Mouse (Mus musculus): ENCODE results near the gene Abcc12. TPM values are rescaled to one million over a fixed set of nuclear protein-coding genes. Genes with fewer than 3 reads are reported as not detected.

The Abcc12 gene
- polyA plus RNA-seq, 1 experiment from 2014 or later: 0.08 TPM

GRCm38 (mm10) chr8:86597681-86598080, 17.2 kb upstream of the Abcc12 start:
- no peak overlapping the region for H3K4me3 ChIP-seq
- 92% methylated on average over 7 of the region's 7 CpGs for WGBS
- H3K4me1 ChIP-seq (replicated peaks): no peaks in the 10 kb centered on the region
- no peak overlapping the region for H3K4me2 ChIP-seq
- no peaks in the 10 kb centered on the region for H3K9me3 ChIP-seq
- no peaks in the 10 kb centered on the region for H3K27me3 ChIP-seq
- H3K9ac ChIP-seq: no peak overlapping the region
- H3K36me3 ChIP-seq: no peaks in the 10 kb centered on the region
- no peak for ATAC-seq (ENCODE audit: low FRiP score)
- H3K27ac ChIP-seq: no peak overlapping the region

DNA sequence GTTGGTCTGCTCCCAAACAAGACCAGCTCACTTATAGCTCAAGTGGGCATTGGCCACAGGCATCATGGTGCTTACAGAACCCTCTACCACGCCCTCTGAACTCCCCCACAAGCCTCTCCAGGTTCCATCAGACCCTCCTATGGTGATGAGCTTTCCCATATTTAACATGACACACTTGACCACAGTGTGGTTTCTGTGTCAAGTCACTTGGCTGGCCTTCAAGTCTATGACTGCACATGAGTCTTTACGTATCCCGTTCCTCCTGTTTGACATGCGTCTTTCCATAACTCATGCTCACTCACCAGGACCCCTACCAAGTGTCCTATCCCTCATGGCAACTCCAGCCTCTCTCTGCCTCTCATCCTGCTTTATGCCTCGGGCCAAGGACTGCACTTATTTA, 15.2 kb upstream of the Abcc12 start:
- Histone ChIP-seq H3K9ac (no peak overlapping the region), H3K27ac (no peak overlapping the region), H3K27me3 (no peaks in the 10 kb centered on the region), H3K4me2 (no peak overlapping the region), H3K9me3 (no peaks in the 10 kb centered on the region), H3K4me3 (no peak overlapping the region), H3K4me1 (replicated peaks) (no peaks in the 10 kb centered on the region), H3K36me3 (no peaks in the 10 kb centered on the region)
- 91% methylated on average over 5 of the region's 5 CpGs for WGBS
- ATAC-seq (ENCODE audit: low FRiP score): no peak

GRCm38 (mm10) chr8:86594159-86594796, 13.8 kb upstream of the Abcc12 start:
- Histone ChIP-seq H3K9me3 (no peaks in the 10 kb centered on the region), H3K4me1 (replicated peaks) (no peaks in the 10 kb centered on the region), H3K4me2 (no peak overlapping the region), H3K27me3 (no peaks in the 10 kb centered on the region), H3K9ac (no peak overlapping the region), H3K4me3 (no peak overlapping the region), H3K36me3 (no peaks in the 10 kb centered on the region), H3K27ac (no peak overlapping the region)
- WGBS: 85% methylated on average over 3 of the region's 3 CpGs
- ATAC-seq (ENCODE audit: low FRiP score): no peak

DNA sequence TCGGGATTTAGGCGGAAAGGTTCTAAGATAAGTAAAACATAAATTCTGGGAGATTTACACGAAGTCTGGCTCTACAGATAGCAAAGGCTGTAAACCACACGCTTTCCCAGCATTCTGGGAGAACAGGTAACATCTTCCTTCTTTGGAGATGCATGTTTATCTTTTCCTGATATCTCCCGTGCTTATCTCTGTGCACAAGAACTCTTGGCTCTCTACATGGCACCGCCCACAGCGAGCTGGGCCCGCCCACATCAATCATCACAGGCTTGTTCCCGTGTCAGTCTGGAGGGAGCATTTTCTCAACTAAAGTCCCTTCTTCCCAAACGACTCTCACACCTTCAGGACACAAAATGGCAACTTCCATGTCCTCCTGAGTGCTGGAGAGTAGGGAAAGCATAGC, 12.6 kb upstream of the Abcc12 start:
- Histone ChIP-seq H3K4me2 (no peak overlapping the region), H3K9ac (no peak overlapping the region), H3K4me1 (replicated peaks) (no peaks in the 10 kb centered on the region), H3K4me3 (no peak overlapping the region), H3K9me3 (no peaks in the 10 kb centered on the region), H3K27me3 (no peaks in the 10 kb centered on the region), H3K27ac (no peak overlapping the region), H3K36me3 (no peaks in the 10 kb centered on the region)
- no peak for ATAC-seq (ENCODE audit: low FRiP score)
- 76% methylated on average over 10 of the region's 10 CpGs for WGBS

GRCm38 (mm10) chr8:86588338-86588737, 7.9 kb upstream of the Abcc12 start:
- H3K4me3 ChIP-seq: no peak overlapping the region
- 93% methylated on average over 5 of the region's 5 CpGs for WGBS
- no peaks in the 10 kb centered on the region for H3K36me3 ChIP-seq
- H3K9ac ChIP-seq: no peak overlapping the region
- no peaks in the 10 kb centered on the region for H3K27me3 ChIP-seq
- no peak for ATAC-seq (ENCODE audit: low FRiP score)
- H3K9me3 ChIP-seq: no peaks in the 10 kb centered on the region
- no peak overlapping the region for H3K27ac ChIP-seq
- H3K4me1 ChIP-seq (replicated peaks): no peaks in the 10 kb centered on the region
- H3K4me2 ChIP-seq: no peak overlapping the region

- WGBS: 57% methylated on average over 6 of the region's 6 CpGs
- ATAC-seq (ENCODE audit: low FRiP score): no peak
Measured at GRCm38 (mm10) chr8:86586642-86587041, 6.2 kb upstream of the Abcc12 start.

DNA sequence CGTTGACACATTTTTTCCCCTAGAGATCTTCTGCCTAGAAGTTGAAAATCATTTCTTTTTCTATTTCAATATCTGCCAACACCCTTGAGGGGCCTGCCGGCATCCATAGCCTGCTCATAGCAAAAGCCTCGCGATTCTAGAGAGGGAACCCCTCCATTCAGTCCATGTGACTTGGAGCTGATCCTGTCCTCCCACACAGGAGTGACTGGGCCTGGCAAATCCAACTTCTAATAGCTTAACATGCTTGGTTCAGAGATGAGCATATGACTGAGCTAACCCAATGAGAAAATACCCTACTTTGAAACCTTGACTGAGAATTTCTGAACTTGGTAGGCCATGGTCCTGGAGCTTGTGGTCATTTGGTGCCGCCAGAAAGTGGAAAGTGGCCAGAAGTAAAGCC, 5.6 kb upstream of the Abcc12 start:
- no peaks in the 10 kb centered on the region for H3K27me3 ChIP-seq
- ATAC-seq (ENCODE audit: low FRiP score): no peak
- H3K9me3 ChIP-seq: no peaks in the 10 kb centered on the region
- no peaks in the 10 kb centered on the region for H3K36me3 ChIP-seq
- no peak overlapping the region for H3K4me2 ChIP-seq
- H3K27ac ChIP-seq: no peak overlapping the region
- no peak overlapping the region for H3K4me3 ChIP-seq
- WGBS: 47% methylated on average over 5 of the region's 5 CpGs
- no peak overlapping the region for H3K9ac ChIP-seq
- no peaks in the 10 kb centered on the region for H3K4me1 ChIP-seq (replicated peaks)

More at GRCm38 (mm10) chr8:86586642-86587041, 6.2 kb upstream of the Abcc12 start:
- no peaks in the 10 kb centered on the region for H3K27me3 ChIP-seq
- H3K9me3 ChIP-seq: no peaks in the 10 kb centered on the region
- H3K4me2 ChIP-seq: no peak overlapping the region
- no peaks in the 10 kb centered on the region for H3K36me3 ChIP-seq
- no peak overlapping the region for H3K9ac ChIP-seq
- no peak overlapping the region for H3K4me3 ChIP-seq
- H3K27ac ChIP-seq: no peak overlapping the region
- no peaks in the 10 kb centered on the region for H3K4me1 ChIP-seq (replicated peaks)

- Histone ChIP-seq H3K4me2 (peak overlapping the region; percentile 71), H3K9me3 (no peaks in the 10 kb centered on the region), H3K4me3 (peak overlapping the region; percentile 45), H3K36me3 (no peaks in the 10 kb centered on the region), H3K4me1 (replicated peaks) (no peaks in the 10 kb centered on the region), H3K27ac (peak overlapping the region; percentile 70), H3K9ac (peak overlapping the region; percentile 67), H3K27me3 (no peaks in the 10 kb centered on the region)
- ATAC-seq (ENCODE audit: low FRiP score): peak; percentile 79
- 2% methylated on average over 16 of the region's 16 CpGs for WGBS
Measured at GRCm38 (mm10) chr8:86585532-86585931, 5.0 kb upstream of the Abcc12 start.

GRCm38 (mm10) chr8:86585118-86585517, 4.6 kb upstream of the Abcc12 start:
- H3K9me3 ChIP-seq: no peaks in the 10 kb centered on the region
- H3K4me3 ChIP-seq: peak overlapping the region; percentile 45
- H3K27me3 ChIP-seq: no peaks in the 10 kb centered on the region
- 5% methylated on average over 11 of the region's 11 CpGs for WGBS
- ATAC-seq (ENCODE audit: low FRiP score): peak; percentile 76
- peak overlapping the region; percentile 67; the same call in 1 of the 2 replicates for H3K9ac ChIP-seq
- H3K4me2 ChIP-seq: peak overlapping the region; percentile 71
- H3K27ac ChIP-seq: peak overlapping the region; percentile 70; the same call in 1 of the 2 replicates
- no peaks in the 10 kb centered on the region for H3K4me1 ChIP-seq (replicated peaks)
- no peaks in the 10 kb centered on the region for H3K36me3 ChIP-seq

DNA sequence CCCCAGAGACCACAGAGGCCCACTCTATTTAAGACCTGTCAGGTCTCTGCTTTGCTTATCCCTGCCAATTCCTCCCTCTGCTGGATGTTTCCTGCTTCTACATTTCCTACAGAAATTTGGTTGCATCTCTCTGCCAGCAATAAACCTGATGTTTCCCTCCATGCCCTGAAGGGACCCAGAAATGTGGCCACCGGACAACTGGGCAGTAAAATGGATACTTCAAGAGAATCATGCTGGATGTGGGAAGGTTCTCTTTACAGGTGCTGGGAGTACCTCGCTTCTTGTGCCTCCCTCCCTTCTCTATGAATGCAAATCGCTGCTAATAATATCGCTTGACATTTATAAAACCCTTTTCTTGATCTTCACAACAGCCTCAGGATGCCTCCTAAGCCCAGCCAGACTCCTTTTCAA, 1.4 kb upstream of the Abcc12 start:
- Histone ChIP-seq H3K4me1 (replicated peaks) (peaks cover 8% of the 10 kb centered on the region; the same call in 1 of the 2 replicates), H3K27ac (no peak overlapping the region), H3K9ac (no peak overlapping the region), H3K27me3 (no peaks in the 10 kb centered on the region), H3K9me3 (no peaks in the 10 kb centered on the region), H3K4me2 (no peak overlapping the region), H3K4me3 (no peak overlapping the region), H3K36me3 (no peaks in the 10 kb centered on the region)
- 82% methylated on average over 4 of the region's 4 CpGs for WGBS
- ATAC-seq (ENCODE audit: low FRiP score): no peak

DNA sequence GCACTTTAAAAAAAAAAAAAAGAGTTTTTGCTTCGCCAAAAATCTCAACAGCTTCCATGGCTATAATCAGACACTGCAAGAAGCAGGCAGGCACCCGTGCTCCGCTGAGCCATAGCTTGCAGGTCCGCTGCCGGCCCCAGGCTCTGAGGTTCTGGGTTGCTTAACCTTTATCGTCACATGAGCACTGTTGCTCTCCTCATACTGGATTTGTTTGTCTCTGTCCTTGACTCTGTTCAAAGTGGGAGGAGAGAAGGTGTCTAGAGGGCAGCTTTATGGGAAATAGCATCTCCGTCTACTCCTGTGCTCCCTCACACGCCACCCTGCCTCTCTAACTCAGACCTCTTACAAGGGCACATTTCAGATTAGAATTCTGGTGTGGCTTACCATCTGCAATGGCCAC, 1.8 kb downstream of the Abcc12 start:
- Histone ChIP-seq H3K4me2 (no peak overlapping the region), H3K4me3 (no peak overlapping the region), H3K9me3 (no peaks in the 10 kb centered on the region), H3K36me3 (no peaks in the 10 kb centered on the region), H3K27me3 (no peaks in the 10 kb centered on the region), H3K9ac (no peak overlapping the region), H3K4me1 (replicated peaks) (peaks cover 8% of the 10 kb centered on the region; the same call in 1 of the 2 replicates), H3K27ac (no peak overlapping the region)
- 85% methylated on average over 8 of the region's 8 CpGs for WGBS
- no peak for ATAC-seq (ENCODE audit: low FRiP score)

- Histone ChIP-seq H3K4me2 (no peak overlapping the region), H3K9me3 (no peaks in the 10 kb centered on the region), H3K27me3 (no peaks in the 10 kb centered on the region), H3K27ac (no peak overlapping the region), H3K36me3 (no peaks in the 10 kb centered on the region), H3K4me3 (no peak overlapping the region), H3K9ac (no peak overlapping the region), H3K4me1 (replicated peaks) (peaks cover 8% of the 10 kb centered on the region; the same call in 1 of the 2 replicates)
- ATAC-seq (ENCODE audit: low FRiP score): no peak
- WGBS: 56% methylated on average over 9 of the region's 9 CpGs
Measured at GRCm38 (mm10) chr8:86578076-86578475, 2.4 kb downstream of the Abcc12 start.

DNA sequence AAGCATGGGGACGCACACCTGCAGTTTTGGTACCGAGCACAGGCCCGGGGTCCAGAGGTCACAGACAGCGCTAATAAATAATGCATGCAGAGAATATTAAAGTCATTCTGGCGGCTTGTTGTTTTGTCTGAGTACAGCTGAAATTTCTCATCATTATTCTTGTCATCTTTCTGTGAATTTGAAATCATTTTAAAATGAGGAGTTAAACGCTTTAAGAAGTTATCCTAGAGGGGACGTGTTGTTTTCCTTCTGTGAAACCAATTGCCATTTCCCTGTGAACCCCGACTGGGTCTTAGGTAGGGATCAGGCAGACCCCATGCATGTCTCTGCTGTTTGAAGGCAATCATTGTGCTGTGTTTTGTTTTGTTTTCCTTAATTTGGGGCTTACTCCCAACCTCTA, 2.9 kb downstream of the Abcc12 start:
- 76% methylated on average over 8 of the region's 8 CpGs for WGBS
- H3K4me1 ChIP-seq (replicated peaks): peaks cover 8% of the 10 kb centered on the region; the same call in 1 of the 2 replicates
- no peak overlapping the region for H3K27ac ChIP-seq
- no peaks in the 10 kb centered on the region for H3K9me3 ChIP-seq
- no peak for ATAC-seq (ENCODE audit: low FRiP score)
- no peak overlapping the region for H3K4me3 ChIP-seq
- H3K4me2 ChIP-seq: no peak overlapping the region
- H3K36me3 ChIP-seq: no peaks in the 10 kb centered on the region
- H3K27me3 ChIP-seq: no peaks in the 10 kb centered on the region
- no peak overlapping the region for H3K9ac ChIP-seq
